In the genomic region with DNA sequence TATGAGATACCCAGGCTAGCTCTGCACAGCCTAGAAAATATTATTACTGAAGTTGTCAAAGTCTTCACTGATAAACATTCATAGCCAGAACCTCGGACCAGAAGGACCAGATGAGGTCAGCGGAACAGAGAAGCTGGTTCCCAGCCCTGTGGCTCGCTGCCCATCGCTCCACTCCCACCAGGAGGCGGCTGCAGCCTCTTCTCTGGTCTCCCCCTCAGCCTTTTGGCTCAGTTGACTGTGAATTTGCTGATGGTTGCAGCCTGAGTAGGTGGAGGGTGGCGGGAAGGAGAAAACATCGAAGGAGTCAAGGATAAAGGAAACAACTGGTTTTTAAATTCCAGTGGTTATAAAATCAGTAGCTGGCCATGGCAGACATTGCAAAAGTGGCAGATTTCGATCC, we compare ENCODE assay signal across 8 mouse cellular contexts.
A peak's percentile ranks its signal among the peaks of the same experiment; 100 is the strongest.
DNase-seq lines count a peak whose midpoint lies in the region; ATAC-seq and TF ChIP-seq lines count a peak whose summit lies in the region.

No protein-coding gene starts in this region.

- no peaks in the 10 kb centered on the region for H3K9me3 ChIP-seq in lung, postnatal 0 days (ENCODE audit: low read length)

- no peak overlapping the region for H3K27ac ChIP-seq in lung, postnatal 0 days (ENCODE audit: low read length)

- TF ChIP-seq EP300 in lung, postnatal 0 days (IDR thresholded peaks at IDR 0.05): no peak

- no peaks in the 10 kb centered on the region for H3K36me3 ChIP-seq in lung, postnatal 0 days (ENCODE audit: insufficient read depth, low read length)

- H3K4me3 ChIP-seq in lung, postnatal 0 days (ENCODE audit: low read depth, low read length): no peak overlapping the region

- no peak overlapping the region for H3K4me2 ChIP-seq in lung, postnatal 0 days (replicated peaks; ENCODE audit: low read depth, low read length)

- ATAC-seq in lung, postnatal 0 days: no peak
- no peak for ATAC-seq in granulocyte monocyte progenitor cell, adult 5-6 weeks (replicated peaks; ENCODE audit: poor library complexity, severe bottlenecking)

- peak; percentile 44 for TF ChIP-seq CTCF in lung, postnatal 0 days (IDR thresholded peaks at IDR 0.05)

- H3K4me1 ChIP-seq in lung, postnatal 0 days (ENCODE audit: insufficient read depth, low read depth, low read length): peaks cover 7% of the 10 kb centered on the region

- peak; percentile 76 to 84 for DNase-seq in cerebellum, postnatal 10 days
- DNase-seq in cerebellum, adult 11-12 months: no peak
- peak; percentile 60 to 74 for DNase-seq in gastrocnemius, adult 8-10 months (ENCODE audit: low spot score in 2 of 2)
- peak; percentile 70 for DNase-seq in kidney, adult 11 months
- peak; percentile 42 for DNase-seq in lung, postnatal 0 days (ENCODE audit: low spot score)
- DNase-seq in MN1 (ENCODE audit: low spot score): no peak
- no peak for DNase-seq in frontal cortex, adult 2 months (ENCODE audit: extremely low spot score in 1 of 2, low spot score in 1 of 2)

- no peaks in the 10 kb centered on the region for H3K27me3 ChIP-seq in lung, postnatal 0 days (replicated peaks; ENCODE audit: insufficient read depth, low read length)

- WGBS in lung, postnatal 0 days: 45% methylated on average over 8 of the region's 8 CpGs

- H3K9ac ChIP-seq in lung, postnatal 0 days (replicated peaks; ENCODE audit: low read depth): no peak overlapping the region

Comparison
In these comparisons a context has a peak if more than half of its experiments do, and no peak if none do; other contexts are left out.
1. DNase-seq: peak in cerebellum, postnatal 10 days (2 of 2), gastrocnemius, adult 8-10 months (2 of 2), kidney, adult 11 months (single experiment) and lung, postnatal 0 days (single experiment); none in cerebellum, adult 11-12 months (single experiment), MN1 (single experiment) and frontal cortex, adult 2 months (0 of 2).